Mouse (Mus musculus) retina, postnatal 1 day (tissue): ENCODE data around the gene Aars.
"Not testable (repeated sequence)": the region's sequence is repeated elsewhere in the genome, so short reads cannot be mapped to it uniquely, and the experiment has no call there.

ENCODE experiments used
- DNase-seq: peaks from one replicate; pipeline ENCODE4 v3.0.0-alpha.2; 2012

Gene Aars

DNA sequence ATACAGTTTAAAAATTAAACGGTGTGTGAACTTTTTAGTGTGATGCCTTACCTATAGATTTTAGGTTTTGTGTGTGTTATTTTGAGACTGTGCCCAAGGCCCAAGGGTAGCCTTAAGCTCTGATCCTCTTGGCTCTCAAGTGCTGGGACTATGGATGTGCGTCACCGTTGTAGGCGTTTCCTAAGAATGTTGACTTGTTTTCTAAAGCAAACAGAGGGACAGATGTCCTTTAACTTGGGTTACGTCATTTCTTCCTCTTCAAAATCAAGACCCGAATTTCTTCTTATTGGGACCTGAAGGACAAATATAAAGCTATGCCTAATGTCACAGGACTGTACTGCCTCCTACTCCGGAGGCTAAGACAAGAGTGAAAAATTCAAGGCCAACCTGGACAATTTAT, at the start of gene Aars:
TSS of gene Aars (plus strand) at position 229 of the 400 bp plus-strand sequence.
- DNase-seq = no peak

DNA sequence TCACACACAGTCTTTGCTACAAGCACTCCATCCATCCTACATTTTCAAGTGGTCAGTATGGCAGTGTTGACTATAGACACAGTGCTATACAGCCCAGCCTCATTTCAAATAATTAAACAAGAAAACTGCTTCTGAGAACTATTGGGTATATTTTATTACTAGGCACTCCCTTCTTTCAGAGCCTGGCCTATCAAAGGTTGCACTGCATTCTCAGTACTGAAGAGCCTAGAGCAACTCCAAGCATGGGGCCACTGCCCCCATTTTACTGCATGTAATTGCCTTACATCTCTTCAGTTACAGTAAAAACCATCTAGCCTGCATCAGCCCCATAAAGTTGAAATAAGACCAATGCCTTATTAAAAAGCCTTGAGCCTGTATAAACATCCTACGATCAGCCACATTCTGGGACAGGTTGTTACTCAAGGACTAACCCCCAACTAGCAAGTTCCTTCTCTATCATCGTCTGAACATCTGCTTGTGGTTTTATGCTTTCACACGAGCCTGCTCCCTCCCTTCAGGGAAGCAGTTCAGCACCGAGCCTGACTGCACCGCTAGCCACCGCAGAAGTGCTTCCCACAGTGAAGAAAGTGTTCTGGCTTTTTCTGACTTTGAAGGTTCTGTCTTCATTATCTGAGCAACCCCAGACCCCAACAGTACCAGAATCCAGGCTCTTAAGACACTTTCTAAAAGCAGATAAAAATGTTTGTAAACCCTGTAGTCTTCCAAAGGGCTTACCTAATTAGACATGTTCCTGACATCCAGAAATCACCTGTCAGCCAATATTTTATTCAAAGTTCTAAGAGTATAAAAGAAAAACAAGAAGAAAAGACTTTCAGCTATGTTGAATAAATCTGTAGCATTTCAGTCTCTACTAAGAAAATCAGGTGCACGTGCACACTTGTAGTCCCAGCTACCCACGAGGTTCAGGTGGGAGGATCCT, 44.9 kb upstream of the Aars start:
- DNase-seq = no peak

DNA sequence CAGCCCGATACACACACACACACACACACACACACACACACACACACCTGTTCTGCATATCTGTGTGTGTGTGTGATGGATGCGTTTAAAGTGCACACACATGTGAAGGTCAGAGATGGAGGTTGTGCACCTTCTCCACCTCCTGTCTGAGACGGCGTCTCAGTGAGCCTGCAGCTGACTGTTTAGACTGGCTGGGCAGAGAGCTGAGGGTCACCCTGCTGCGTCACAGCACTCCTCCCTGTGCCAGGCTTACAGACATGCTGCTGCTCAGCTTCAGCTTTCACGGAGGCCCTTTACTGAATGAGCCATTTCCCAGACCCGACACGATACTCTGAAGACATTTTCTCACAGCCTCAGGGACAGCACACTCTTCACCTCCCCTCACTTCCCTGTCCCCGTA, 42.9 kb upstream of the Aars start:
- DNase-seq = no peak

DNA sequence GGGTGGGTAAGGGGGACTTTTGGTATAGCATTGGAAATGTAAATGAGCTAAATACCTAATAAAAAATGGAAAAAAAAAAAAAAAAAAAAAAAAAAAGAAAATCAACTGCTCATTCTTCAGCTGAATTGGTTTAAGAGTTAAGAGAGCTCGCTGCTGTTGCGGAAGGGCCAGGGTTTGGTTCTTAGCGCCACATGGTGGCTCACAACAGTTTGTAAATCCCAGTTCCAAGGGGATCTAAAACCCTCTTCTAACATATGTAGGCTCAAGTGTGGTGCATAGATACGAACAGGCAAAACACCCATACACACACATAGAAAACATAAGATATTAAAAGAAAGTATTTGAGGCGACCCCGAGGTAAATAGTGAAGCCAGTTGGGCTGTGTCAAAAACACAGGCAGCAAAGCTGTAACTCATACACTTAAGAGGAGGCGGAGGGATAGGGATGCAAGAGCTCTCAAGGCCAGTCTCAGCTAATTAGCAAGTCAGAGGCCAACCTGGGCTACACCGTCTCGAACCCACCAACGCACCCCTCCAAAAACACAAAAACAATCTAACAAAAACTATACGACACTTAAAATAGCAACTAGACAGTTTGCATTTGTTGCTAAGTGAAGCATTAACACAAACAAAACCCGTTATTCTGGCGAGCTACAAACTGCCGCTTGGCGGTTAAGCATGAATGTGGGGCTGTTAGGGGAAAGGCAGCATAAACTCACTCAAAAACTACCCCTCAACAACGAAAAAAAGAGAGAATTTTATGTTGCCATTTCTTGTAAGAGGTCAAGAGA, 36.1 kb upstream of the Aars start:
- no peak for DNase-seq

DNA sequence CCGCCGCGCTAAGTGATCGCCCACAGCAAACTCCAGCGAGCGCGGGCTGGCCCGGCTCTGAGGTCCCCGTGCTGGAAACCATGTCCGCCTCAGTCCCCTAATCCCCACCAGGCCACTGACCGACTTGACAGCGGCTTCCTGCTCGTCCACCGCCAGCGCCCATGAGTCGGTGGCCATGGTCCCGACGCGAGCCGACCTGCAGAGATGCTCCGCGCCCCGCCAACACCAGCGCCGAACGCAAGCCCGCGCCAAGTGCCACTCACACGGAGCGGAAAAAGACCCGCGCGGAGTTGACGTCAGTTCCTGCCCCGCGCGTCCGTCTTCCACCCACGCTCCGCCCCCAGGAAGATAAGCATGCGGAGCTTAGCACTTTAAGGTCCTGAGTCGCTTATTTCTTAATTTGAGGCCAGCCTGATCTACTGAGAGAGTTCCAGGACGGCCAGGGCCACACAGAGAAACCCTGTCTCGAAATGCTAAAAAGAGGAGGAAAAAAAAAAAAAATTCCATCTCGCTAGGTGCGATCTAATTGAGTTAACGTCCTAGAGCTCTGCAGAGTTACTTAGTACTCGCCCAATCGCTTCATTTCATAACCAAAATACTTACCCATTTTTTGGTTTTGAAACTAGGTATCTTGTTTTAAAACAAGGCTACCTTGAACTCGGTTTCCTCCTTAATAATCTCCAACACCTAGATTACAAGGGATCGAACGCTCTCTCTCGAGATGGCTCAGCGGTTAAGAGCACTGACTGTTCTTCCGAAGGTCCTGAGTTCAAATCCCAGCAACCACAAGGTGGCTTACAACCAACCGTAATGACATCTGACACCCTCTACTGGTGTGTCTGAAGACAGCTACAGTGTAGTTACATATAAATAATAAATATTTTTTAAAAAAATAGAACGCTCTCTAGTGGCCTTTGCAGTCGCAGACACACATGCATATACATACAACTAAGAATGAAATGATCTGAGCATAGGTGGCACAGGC, 35.1 kb upstream of the Aars start, which contains the start of gene Ddx19a:
TSS of gene Ddx19a (minus strand) at position 254 of the 985 bp plus-strand sequence.
- DNase-seq = peak; percentile 95

DNA sequence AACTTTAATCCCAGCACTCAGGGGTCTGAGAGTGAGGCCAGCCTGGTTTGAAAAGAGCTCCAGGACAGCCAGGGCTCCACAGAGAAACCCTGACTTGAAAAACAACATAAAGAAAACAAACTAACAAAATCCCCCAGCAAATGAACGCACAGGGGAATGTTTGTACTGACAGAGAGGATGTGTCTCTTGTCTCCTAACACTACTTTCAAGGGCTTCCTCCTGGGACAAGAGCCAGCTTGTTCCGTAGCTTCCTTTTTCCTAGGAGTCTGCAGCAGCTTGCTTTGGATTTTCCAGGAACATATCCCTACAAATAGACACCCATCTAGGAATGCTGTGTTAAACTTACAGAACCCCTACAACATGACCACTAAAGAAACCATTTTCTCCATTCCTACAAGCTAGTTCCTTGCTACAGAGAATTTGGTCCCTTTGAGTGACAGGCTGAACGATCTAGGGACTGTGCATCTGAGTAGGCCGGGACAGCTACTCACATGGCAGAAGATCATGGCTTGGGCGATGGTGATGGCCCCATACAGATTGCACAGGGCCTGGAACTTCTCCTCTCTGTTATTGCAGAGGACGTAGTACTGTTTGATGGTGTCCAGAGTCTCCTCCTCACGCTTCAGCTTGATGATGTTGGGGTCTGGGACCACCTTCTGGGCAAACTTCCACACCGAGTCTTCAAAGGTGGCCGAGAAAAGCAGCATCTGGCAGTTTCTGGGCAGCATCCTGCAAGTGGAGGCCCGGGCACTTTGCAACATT, 22.5 kb upstream of the Aars start:
- not testable (repeated sequence) for DNase-seq

DNA sequence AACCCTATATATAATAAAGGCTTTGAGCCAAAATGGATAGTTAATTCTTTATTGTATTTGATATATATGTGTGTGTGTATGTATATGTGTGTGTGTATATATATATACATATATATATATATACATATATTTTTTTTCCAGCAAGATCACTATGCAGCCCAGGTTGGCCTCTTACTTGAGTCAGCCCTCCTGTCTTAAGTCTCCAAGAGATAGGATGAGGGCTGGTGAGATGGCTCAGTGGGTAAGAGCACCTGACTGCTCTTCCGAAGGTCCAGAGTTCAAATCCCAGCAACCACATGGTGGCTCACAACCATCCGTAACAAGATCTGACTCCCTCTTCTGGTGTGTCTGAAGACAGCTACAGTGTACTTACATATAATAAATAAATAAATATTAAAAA, 6.3 kb upstream of the Aars start:
- DNase-seq = not testable (repeated sequence)

DNA sequence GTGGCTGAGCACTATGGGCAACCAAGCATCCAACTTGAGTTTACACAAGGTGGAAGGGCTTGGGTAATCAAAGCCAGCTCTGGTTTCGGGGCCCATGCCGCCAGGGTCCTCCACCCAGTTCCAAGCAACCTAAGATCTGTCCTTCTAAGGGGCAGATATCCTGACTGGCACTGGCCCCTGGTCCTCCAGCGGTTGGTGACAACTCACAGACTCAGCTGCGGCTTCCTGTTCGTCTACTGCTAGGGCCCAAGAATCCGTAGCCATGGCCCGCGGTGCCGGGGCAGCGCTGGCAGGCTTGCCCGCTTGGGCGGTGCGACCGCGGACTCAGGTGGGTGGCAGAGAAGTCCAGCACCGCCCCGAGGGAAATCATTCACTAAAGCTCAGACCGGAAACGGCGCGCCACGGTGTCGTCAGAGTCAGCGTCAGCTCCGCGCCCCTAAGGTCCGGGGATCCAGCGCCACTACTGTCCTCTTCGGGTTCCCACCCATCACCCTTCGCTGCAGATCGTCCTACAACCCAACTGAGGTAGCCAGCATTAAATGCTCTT, 5.5 kb upstream of the Aars start:
- peak; percentile 89 for DNase-seq

DNA sequence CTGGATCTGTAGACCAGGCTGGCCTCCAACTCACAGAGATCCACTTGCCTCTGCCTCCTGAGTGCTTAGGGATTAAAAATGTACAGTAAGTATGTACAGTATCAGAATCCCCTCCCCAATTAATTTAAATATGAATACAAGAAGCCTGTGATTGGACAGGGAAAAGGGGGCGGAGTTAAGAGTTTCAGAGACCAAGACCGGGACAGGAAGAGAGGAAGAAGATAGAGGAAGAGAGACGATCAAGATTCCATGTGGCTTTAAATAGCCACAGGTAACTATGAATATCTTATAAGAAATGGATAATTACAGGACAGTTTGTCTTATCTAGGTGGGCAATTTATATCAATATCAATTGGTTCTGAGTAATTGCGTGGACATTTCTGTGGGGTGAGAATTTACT, 3.4 kb upstream of the Aars start:
- peak; percentile 24 for DNase-seq

DNA sequence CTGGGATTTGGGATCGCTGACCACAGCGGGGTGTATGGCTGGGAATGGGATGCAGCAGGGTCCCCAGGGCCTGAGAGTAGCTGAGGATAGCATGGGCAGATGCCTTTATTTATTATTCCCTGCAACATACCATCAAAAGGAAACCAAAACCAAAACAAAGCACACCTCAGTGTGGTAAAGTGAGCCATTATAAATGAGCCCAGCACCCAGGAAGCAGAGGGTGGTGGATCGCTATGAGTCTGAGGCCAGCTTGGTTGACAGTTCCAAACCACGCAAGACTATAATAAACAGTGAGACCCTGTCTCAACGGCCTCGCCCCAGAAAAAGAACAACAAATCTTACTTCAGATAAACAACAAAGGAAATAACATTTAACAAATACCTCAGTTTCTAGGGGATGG, 2.9 kb upstream of the Aars start:
- no peak for DNase-seq

DNA sequence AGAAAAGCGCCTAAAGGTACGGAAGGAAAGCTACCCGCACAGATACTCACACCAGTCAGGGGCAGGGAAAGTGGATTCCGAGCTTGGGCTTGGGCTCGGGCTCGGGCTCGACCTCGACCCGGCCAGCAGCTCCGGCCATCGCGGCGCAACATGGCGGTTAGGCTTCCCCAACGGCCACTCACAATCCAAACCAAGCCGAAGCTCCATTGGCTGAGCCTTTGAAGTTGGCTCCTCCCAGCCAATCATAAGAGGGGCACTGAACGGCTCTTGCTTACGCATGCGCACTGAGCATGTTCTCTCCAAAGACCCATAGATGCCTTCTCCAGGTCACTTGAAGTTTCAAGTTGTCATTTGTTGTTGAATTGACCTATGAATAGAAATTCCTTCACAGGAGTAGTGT, 1.4 kb upstream of the Aars start, which contains the start of gene Ddx19b:
TSS of gene Ddx19b (minus strand) at position 180 of the 400 bp plus-strand sequence.
- DNase-seq = no peak

DNA sequence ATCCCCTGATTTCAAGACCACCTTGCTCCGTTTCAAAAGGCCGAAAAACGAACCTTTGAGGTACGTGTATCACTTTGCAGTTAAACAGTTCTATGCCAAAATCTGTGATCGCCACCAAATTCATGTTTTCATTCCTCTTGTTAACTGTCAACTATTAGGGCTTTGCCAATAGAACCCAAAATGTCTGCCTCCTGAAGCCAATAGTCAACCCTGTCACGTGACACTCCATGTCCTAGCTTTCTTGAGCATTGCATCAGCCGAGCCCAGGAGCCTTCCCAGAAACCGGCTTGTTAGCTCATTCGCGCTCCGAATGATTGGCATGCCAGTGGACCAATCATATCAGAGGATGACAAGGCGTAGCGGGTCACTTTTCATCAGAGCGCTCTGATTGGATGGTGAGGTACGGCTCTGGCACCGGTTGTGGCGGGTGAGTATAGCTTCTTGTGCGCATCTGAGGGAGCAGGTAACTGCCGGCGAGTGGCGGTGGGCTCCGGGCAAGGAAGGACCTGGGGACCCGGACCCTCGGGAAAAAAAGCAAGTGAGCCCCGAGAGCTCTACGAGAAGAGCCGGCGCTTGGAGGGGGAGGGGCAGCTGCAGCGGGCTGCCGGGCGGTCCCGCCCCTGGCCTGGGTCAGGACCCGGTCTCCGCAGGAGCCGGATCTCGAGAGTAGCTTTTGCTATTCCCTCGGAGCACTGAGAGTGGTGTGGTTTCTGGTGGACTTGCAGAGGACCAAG, 705 bp downstream of the Aars start:
- peak; percentile 100 for DNase-seq

DNA sequence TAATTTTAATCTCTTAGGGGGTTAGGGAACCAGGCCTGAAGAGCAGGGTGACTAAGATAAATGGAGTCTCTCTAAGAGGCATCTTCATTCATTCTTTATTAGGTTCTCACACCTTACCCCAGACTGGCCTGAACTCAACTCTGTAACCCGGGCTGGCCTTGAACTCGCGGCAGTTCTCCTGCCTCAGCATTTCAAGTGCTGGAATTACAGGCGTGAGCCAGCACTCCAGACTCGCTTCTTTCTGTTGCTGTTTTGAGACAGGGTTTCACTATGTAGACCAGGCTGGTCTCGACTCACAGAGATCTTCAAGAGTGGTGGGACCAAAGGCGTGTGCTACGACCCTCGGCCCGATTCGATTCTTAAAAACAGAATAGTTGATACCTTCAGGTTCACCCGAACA, 1.3 kb downstream of the Aars start:
- no peak for DNase-seq

DNA sequence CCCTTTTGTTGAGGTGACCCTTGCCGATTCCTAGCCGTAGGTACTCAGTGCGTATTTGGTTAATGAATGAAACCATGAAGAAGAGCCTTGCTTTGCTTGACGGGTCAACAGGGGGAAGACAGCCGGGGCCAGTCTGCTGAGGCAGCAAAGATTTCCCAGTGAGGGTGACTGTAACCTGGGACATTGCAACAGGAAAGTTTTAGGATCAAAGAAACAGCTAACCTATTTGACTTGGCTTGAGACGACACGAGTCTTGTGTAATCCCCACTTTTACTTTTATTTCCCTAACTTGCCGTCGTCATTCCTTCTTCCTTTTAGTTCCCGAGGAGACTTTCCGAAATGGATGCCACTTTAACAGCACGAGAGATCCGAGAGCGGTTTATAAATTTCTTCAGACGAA, 3.6 kb downstream of the Aars start:
- no peak for DNase-seq

DNA sequence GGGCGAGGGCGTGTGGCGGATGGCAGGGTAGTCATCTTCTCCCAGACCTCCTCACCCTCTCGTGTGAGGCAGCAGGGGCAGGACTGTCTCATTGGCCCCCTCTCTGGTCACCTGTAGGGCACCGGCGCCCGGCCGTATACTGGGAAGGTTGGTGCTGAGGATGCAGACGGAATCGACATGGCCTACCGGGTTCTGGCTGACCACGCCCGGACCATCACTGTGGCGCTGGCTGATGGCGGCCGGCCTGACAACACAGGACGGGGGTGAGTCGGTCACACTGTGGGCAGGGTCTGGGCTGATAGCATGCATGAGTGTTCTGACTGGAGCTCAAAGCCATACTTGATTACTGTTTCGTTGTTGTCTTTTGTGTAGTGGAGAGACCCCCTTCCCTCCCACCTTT, 9.6 kb downstream of the Aars start:
- no peak for DNase-seq

DNA sequence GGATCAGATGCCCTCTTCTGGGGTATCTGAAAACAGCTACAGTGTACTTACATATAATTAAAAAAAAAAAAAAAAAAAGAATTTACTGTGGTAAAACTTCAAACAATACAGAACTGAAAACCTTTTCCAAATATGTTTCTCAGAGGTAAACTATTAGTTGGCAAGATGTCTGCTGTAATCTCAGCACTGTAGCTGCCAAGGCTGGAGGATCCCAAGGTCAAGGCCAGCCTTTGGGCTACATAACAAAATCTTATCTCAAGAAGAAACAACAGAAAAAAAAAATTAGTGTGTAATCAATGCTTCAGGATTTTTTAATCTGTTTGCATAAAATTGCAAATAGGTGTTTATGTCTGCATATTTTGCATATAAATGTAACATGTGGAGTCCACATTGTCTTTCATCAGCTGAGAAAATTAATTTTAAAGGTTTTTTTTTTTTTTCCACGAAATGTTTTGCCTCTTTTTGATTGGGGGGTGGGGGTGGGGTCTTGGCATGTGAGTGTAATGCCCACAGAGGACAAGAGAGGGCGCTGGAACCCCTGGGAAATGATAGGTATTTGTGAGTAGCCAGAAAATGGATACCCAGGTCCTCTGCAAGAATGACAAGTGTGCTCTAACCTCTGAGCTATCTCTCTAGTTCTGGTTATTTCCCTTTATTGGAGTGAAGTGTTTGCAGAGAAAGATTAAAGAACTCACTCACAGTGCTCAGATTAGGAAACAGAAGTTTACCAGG, 11.2 kb downstream of the Aars start:
- no peak for DNase-seq

DNA sequence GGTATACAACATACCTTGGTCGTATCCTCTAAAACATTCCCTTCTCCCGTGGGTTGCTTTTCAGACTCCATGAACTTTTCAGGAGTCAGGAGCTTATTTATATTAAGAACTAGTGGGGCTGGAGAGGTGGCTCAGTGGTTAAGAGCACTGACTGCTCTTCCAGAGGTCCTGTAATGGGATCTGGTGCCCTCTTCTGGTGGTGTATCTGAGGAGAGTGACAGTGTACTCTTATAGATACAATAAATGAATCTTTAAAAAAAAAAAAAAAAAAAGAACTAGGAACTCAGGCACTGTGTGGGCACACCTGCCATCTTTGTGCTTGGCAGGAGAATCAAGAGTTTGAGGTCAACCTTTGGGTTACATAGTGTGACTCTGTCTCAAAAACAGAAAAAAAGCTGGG, 15.8 kb downstream of the Aars start:
- no peak for DNase-seq

DNA sequence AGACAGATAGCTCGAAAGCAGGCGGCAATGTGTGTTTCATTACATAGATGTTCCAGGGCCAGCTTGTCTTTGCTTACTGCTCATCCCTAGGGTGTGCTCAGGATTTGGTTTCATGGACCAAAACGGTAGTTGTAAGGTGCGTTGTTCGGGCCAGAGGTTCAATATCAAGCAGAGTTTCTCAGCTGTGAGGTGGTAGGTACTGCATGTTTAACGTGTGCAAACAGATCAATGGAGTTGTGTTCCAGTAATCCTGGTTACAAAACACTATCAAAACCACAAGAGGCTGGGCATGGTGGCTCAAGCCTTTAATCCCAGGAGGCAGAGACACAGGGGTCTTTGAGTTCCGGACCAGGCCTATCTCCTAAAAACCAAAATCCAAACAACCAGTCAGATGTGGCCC, 16.2 kb downstream of the Aars start:
- DNase-seq = no peak

DNA sequence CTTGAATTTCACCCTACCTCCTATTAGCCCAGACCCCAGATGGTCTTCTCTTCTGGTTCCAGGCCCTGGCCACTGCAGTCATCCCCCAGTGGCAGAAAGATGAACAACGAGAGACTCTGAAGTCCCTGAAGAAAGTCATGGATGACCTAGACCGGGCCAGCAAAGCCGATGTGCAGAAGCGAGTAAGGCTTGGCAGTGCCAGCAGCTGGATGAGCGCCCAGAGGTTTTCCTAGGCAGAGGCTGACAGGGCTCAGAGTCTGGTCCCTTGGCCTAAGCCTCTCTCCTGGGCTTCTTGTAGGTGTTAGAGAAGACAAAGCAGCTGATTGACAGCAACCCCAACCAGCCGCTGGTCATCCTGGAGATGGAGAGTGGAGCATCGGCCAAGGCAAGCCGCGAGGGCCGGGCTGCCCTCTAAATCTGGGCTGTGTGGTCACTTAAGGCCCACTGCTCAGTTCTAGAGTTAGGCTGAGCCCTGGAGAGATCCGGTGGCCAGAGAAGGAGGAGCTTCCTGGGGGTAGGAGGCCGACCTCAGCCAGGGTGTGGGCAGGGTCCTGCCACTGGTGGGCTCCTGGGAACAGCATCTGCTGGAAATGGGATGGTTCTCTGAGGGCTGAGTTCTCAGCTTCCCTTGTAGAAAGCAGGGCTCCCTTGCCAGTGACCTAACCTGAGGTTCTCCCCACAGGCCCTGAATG, 21.0 kb downstream of the Aars start:
- no peak for DNase-seq
